Comparison of ENCODE assay signal across 8 mouse cellular contexts in genomic region chr1:160758243-160758642, GRCm38 (mm10). TPM values are rescaled to one million over a fixed set of nuclear protein-coding genes. Genes with fewer than 3 reads are reported as not detected.
DNase-seq lines count a peak whose midpoint lies in the region; ATAC-seq lines count a peak whose summit lies in the region.

No protein-coding gene starts in this region.

- H3K4me3 ChIP-seq in forebrain, embryonic 11.5 days (ENCODE audit: low read depth, low read length): no peak overlapping the region
- no peak overlapping the region for H3K4me3 ChIP-seq in kidney, embryonic 15.5 days (replicated peaks)

- no peaks in the 10 kb centered on the region for H3K9me3 ChIP-seq in forebrain, embryonic 11.5 days (ENCODE audit: control insufficient read depth, low read length)
- H3K9me3 ChIP-seq in kidney, embryonic 15.5 days (replicated peaks): no peaks in the 10 kb centered on the region

- DNase-seq in gastrocnemius, adult 18-20 months (ENCODE audit: low spot score): peak; percentile 55
- no peak for DNase-seq in gastrocnemius, postnatal 25 days
- peak; percentile 67 for DNase-seq in A20 (ENCODE audit: low read depth, low spot score)
- peak; percentile 71 for DNase-seq in adrenal gland, postnatal 25 days
- peak; percentile 72 for DNase-seq in forebrain, embryonic 11.5 days (ENCODE audit: low spot score)
- peak; percentile 76 for DNase-seq in lung, postnatal 14 days
- peak; percentile 43 to 76 for DNase-seq in spleen, adult 18-20 months

- peak; percentile 78; the same call in 1 of the 2 replicates for ATAC-seq in forebrain, embryonic 11.5 days (replicated peaks; ENCODE audit: low FRiP score)
- 0 out of 2 replicates have a peak, but pooled peaks have one; percentile 49 for ATAC-seq in kidney, embryonic 15.5 days (replicated peaks; ENCODE audit: low FRiP score)

- H3K27ac ChIP-seq in forebrain, embryonic 11.5 days (ENCODE audit: low read depth, low read length): no peak overlapping the region
- H3K27ac ChIP-seq in kidney, embryonic 15.5 days: no peak overlapping the region

- 23% methylated on average over 3 of the region's 3 CpGs for WGBS in forebrain, embryonic 11.5 days
- WGBS in kidney, embryonic 15.5 days: 21% methylated on average over 3 of the region's 3 CpGs

- no peaks in the 10 kb centered on the region for H3K27me3 ChIP-seq in forebrain, embryonic 11.5 days (ENCODE audit: control insufficient read depth, insufficient read depth, low read length)
- H3K27me3 ChIP-seq in kidney, embryonic 15.5 days: no peaks in the 10 kb centered on the region

- H3K9ac ChIP-seq in forebrain, embryonic 11.5 days (ENCODE audit: low read length): no peak overlapping the region
- H3K9ac ChIP-seq in kidney, embryonic 15.5 days: no peak overlapping the region

- no peaks in the 10 kb centered on the region for H3K4me1 ChIP-seq in forebrain, embryonic 11.5 days (replicated peaks; ENCODE audit: control insufficient read depth, insufficient read depth, low read length)
- no peaks in the 10 kb centered on the region for H3K4me1 ChIP-seq in kidney, embryonic 15.5 days

- H3K36me3 ChIP-seq in forebrain, embryonic 11.5 days (ENCODE audit: control insufficient read depth, insufficient read depth, low read length): no peaks in the 10 kb centered on the region
- H3K36me3 ChIP-seq in kidney, embryonic 15.5 days: no peaks in the 10 kb centered on the region

- no peak overlapping the region for H3K4me2 ChIP-seq in forebrain, embryonic 11.5 days (ENCODE audit: low read depth, low read length, severe bottlenecking)
- H3K4me2 ChIP-seq in kidney, embryonic 15.5 days: no peak overlapping the region

RNA-seq across cellular contexts. Expression of gene Rabgap1l, which starts 34.8 kb away (rescaled TPM):
- 10 to 100 TPM; 10.9 to 12.1 TPM for total RNA-seq in gastrocnemius, adult 18-20 months (2021)
- total RNA-seq in gastrocnemius, postnatal 25 days (2021): 10 to 100 TPM in 1 of 2 experiments, 1 to 10 TPM in 1; 9.4 to 11.8 TPM
- 26.0 and 30.0 TPM in 2 replicates for total RNA-seq in adrenal gland, postnatal 25 days (2021)
- polyA plus RNA-seq in forebrain, embryonic 11.5 days (2014; fragmentation: Nextera tagmentation; extraction: Ambion mirVana): 11.5 and 17.4 TPM in 2 replicates
- polyA plus RNA-seq in kidney, embryonic 15.5 days (2015; fragmentation: Nextera tagmentation; extraction: Ambion mirVana): 10.1 and 10.8 TPM in 2 replicates
